Mouse (Mus musculus): ENCODE measurements at regions not wholly inside any gene's neighbourhood (a gene's known extent, or its start where the extent isn't known, plus 50 kb on each side); places are given as distances from the start of the nearest gene placed in this dataset.
A peak's percentile ranks its signal among the peaks of the same experiment; 100 is the strongest.

- TF ChIP-seq CTCF (IDR thresholded peaks at IDR 0.05), result no peak
- DNase-seq (ENCODE audit: extremely low spot score in 1 of 2, low spot score in 2 of 2), result no peak
- no peak overlapping the region for H3K4me3 ChIP-seq
- no peak overlapping the region for H3K27ac ChIP-seq
- intact Hi-C loops (cut with DNase I), result loop anchor here (5.0 kb wide), 2 partner anchors 1712 to 1932 kb away; no protein-coding TSS in a partner anchor
Measured at GRCm38 (mm10) chr2:107964841-107965240, 674.4 kb downstream of the Kcna4 start.

DNA sequence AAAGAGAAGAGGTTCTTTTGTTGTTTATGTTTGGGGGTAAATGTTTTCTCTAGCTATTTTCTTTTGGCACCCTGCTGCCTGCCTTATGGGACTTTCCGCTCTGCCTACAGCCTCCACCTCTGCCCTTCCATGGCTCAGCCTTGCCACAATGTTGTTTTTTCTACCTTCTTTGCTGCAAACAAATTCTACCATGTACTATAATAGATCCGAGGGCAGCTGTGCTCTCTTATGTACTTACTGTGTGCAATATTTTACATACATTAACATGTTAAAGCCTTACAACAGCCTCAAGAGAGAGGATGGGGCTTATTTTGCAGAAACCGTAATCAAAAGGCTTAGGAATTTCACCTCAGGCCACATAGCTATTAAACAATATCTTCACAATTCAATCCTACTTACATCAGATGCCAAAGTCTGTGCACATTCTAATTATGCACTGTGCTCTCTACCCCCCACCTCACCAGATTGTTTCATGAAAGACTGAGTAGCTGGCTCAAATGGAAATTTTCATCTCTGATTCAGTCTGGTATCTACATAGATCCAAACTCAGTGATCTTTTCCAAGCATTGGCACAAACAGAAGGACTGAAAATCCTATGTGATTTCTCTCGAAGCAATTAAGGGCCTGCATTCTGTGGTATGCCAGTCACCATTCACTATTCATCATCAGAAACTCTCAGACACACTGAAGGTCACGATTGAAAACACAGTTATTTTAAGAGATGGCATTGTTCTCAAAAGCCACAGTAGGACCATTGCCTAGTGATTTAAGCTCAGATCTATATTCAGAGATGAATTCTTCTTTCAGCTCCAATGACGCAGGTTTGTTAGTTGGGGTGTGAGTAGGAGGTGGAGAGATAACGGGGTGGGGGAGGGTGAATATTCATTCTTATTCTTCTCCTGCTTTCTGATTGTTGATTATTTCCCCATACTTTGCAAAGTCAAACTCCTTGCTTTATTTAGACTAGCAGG, 675.2 kb downstream of the Kcna4 start:
- Histone ChIP-seq H3K4me3 (no peak overlapping the region), H3K27ac (no peak overlapping the region; the same call in 1 of the 2 replicates)
- no peak for TF ChIP-seq CTCF (IDR thresholded peaks at IDR 0.05)
- no peak for DNase-seq (ENCODE audit: extremely low spot score in 1 of 2, low spot score in 2 of 2)
- intact Hi-C loops (cut with DNase I), result loop anchor here (5.0 kb wide), 2 partner anchors 1712 to 1932 kb away; no protein-coding TSS in a partner anchor

- intact Hi-C loops (cut with DNase I), result loop anchor here (1.0 to 5.0 kb wide), 3 partner anchors 1709 to 1929 kb away; no protein-coding TSS in a partner anchor
- peak; percentile 63 for TF ChIP-seq CTCF (IDR thresholded peaks at IDR 0.05)
- Histone ChIP-seq H3K27ac (no peak overlapping the region), H3K4me3 (no peak overlapping the region)
- no peak for DNase-seq (ENCODE audit: extremely low spot score in 1 of 2, low spot score in 2 of 2)
Measured at GRCm38 (mm10) chr2:107968526-107968925, 678.1 kb downstream of the Kcna4 start.

DNA sequence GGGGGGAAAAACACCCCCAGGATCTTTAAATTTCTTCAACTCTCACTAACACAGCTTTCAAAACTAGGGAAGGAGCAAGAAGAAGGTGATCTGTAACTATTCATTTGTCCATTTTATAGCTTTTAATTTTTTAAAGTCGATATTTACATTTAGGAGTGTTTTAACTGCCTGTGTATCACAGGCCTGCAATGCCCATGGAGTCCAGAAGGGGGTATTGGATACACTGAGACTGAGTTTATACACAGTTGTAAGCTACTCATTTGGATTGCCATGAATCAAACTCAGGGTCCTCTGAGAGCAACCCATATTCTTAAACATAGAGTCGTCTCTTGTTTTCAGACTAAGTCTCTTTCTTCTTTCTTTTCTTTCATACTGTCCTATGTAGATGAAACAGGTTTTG, 679.1 kb downstream of the Kcna4 start:
- peak; percentile 23 for TF ChIP-seq CTCF (IDR thresholded peaks at IDR 0.05)
- Histone ChIP-seq H3K27ac (no peak overlapping the region), H3K4me3 (no peak overlapping the region)
- DNase-seq (ENCODE audit: extremely low spot score in 1 of 2, low spot score in 2 of 2), result no peak
- intact Hi-C loops (cut with DNase I), result loop anchor here (5.0 kb wide), 2 partner anchors 1708 to 1928 kb away; no protein-coding TSS in a partner anchor

DNA sequence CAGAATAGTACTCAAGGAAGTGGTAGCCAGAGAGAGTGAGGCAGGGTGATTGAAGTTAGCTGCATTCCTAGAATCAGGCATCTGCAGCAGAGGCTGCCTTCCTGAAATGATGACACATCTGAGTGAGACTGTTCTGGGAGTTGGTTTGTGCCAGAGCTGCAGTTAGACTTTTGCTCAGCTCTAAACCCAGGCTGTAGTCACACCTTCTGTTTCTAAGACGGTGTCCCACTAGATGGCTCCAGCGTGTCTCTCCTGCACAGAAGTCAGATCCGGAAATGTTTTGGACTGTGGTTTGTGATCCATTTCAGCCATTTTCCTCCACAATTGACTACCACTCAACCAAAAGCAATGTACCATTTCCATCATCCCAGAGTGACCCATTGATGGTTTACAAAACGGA, 683.1 kb downstream of the Kcna4 start:
- intact Hi-C loops (cut with DNase I), result loop anchor here (2.0 kb wide), 1 partner anchor 13 kb away; no protein-coding TSS in a partner anchor
- TF ChIP-seq CTCF (IDR thresholded peaks at IDR 0.05), result peak; percentile 39
- peak in 1 of 2 experiments; percentile 19 for DNase-seq (ENCODE audit: extremely low spot score in 1 of 2, low spot score in 2 of 2)
- no peak overlapping the region for H3K27ac ChIP-seq
- no peak overlapping the region for H3K4me3 ChIP-seq

DNA sequence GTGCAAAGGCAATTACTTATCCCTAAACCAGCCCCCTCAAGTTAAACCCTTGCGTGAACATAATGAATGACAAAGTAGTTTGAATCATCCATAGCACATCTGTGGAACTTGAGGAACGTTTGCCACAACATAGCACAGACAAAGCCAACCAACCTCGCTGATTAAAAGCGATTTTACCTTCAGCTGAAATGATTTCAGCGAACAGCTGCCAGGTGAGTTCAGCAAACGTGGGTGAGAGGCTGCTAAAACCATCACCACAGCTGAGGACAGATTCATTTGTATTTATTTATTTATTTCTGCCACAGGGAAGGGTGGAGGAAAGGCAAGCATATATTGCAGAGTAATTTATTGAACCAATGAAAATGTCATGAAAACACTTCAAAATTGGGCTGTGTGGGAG, 704.4 kb downstream of the Kcna4 start:
- H3K4me3 ChIP-seq, result no peak overlapping the region
- TF ChIP-seq CTCF (IDR thresholded peaks at IDR 0.05), result no peak
- no peak overlapping the region for H3K27ac ChIP-seq
- intact Hi-C loops (cut with DNase I), result no loop called here
- DNase-seq (ENCODE audit: extremely low spot score in 1 of 2, low spot score in 2 of 2), result no peak

DNA sequence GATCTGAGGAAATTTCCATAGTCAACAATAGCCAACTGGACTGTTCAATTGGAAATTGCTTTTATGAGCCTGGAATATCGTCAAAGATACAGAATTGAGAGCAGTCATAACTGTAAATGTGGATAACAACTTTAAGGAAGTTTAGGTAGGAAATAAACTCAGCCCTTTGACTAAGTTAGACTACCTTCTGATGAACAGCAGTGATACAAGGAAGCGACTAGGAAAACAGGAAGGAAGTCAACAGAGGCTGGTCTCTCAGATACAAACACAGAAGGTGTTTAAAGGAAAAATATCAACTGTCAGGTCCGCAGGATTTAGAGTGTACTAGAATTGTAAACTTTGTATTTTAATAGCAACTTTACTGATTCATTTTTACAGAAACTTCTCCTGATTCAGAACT, 721.1 kb downstream of the Kcna4 start:
- TF ChIP-seq CTCF (IDR thresholded peaks at IDR 0.05), result no peak
- intact Hi-C loops (cut with DNase I), result no loop called here
- no peak for DNase-seq (ENCODE audit: extremely low spot score in 1 of 2, low spot score in 2 of 2)
- Histone ChIP-seq H3K27ac (no peak overlapping the region), H3K4me3 (no peak overlapping the region)

GRCm38 (mm10) chr2:108023206-108023605, 732.8 kb downstream of the Kcna4 start:
- DNase-seq (ENCODE audit: extremely low spot score in 1 of 2, low spot score in 2 of 2), result no peak
- no peak overlapping the region for H3K27ac ChIP-seq
- TF ChIP-seq CTCF (IDR thresholded peaks at IDR 0.05), result no peak
- H3K4me3 ChIP-seq, result no peak overlapping the region
- intact Hi-C loops (cut with DNase I), result no loop called here

DNA sequence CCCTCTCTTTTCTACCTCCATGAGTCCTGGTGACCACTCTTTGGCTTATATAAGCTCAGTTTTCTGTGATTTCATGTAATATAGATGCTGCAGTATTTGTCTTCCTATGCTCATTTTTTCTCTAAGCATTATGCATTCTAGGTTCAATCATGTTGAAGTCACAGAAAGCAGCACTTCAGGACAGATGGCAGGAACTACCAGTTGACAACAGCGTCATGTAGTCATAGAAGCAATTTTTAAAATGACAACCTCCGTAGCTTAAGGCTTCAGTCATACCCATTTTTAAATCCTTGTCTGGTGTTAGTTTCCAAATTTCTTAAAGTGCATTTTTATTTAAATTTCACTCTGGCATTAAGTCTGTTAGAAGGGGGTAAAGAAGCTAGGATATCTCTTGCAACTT, 740.2 kb downstream of the Kcna4 start:
- intact Hi-C loops (cut with DNase I), result loop anchor here (5.0 kb wide), 3 partner anchors 257 to 1647 kb away; no protein-coding TSS in a partner anchor
- no peak for TF ChIP-seq CTCF (IDR thresholded peaks at IDR 0.05)
- DNase-seq (ENCODE audit: extremely low spot score in 1 of 2, low spot score in 2 of 2), result no peak
- H3K4me3 ChIP-seq, result no peak overlapping the region
- no peak overlapping the region for H3K27ac ChIP-seq

DNA sequence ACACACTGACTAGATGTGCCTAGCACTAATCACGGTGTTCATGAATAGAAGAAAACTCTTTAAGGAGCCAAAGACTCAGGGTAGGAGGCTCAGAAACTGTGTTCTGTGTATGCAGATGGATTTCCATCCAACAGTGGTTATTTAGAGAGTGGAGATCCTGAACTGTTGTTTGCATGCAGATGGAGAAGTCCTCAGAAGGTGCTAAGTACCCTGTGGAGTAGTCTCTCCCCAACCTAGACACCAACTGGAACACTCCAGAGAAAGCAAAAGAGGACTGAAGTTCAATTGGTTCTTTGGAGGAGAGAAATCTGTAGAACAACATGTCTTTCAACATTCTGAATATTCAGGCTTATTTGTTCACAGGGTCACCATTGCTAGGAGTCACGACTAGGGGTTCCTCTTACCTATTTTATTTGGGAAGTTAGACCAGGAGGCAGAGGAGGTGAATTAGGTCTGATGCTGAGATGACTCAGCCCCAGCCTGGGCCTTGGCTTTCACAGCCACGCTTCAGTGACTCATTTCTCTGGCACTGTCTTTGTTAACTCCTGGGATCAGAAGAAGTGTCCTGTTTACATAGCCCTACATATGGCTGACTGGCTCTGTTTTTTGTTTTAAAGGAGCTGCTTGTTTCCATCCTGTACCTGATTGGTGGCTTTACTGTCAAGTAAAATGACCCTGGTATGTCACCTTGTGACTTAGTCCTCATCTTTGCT, 742.0 kb downstream of the Kcna4 start:
- no peak overlapping the region for H3K27ac ChIP-seq
- TF ChIP-seq CTCF (IDR thresholded peaks at IDR 0.05), result no peak
- no peak for DNase-seq (ENCODE audit: extremely low spot score in 1 of 2, low spot score in 2 of 2)
- no peak overlapping the region for H3K4me3 ChIP-seq
- intact Hi-C loops (cut with DNase I), result loop anchor here (5.0 kb wide), 3 partner anchors 255 to 1645 kb away; no protein-coding TSS in a partner anchor

DNA sequence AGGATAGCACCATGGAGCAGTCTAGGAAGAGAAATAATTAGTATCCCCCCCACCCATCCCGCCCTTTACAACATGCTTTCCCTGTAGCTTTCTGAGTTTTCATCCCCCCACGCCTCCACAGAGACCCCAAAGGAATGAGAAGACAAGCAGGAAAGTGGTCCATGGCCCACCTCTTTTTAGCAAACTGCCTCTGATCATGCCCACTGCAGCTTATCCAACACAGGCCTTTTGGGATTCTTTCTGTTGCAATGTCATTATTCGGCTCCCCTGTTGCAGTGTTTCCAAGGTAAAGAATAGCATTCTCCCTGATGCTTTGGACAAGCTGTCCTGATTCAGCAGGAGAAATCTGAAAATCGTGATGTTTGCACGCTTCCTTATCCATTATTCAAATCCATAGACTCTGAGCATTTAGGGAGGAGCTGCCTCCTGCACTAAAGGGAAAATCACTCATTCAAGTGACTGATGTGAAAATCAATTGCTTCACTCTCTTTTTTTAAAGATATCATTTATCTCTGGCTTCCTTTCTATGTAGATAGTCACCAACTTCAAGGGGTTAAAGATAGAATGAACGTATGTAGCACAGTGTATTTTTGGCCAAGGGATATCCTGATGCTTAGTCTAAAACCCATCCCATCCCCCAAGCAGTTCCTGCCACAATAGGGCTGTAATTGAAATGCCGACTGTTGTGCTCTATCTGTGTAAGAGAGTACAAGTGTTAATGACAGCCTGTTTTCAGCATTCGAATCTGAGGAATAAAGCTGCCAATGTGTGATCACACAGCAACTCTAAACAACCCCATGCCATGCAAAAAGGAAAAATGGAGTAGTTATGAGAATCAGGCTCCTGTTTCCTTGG, 743.1 kb downstream of the Kcna4 start:
- DNase-seq (ENCODE audit: extremely low spot score in 1 of 2, low spot score in 2 of 2), result no peak
- intact Hi-C loops (cut with DNase I), result loop anchor here (5.0 kb wide), 3 partner anchors 254 to 1644 kb away; no protein-coding TSS in a partner anchor
- no peak for TF ChIP-seq CTCF (IDR thresholded peaks at IDR 0.05)
- Histone ChIP-seq H3K4me3 (no peak overlapping the region), H3K27ac (no peak overlapping the region)
